Mouse (Mus musculus) forebrain, embryonic 16.5 days (tissue): ENCODE data around the gene Mansc4. TPM values are rescaled to one million over a fixed set of nuclear protein-coding genes. Genes with fewer than 3 reads are reported as not detected.

Source experiments
- ATAC-seq: fragments of 200-750 bp; cut with Nextera tagmentation; 2 replicates; pipeline ENCODE4 v1.8.0; 2017; ENCODE audit warnings: mild to moderate bottlenecking, moderate library complexity
- H3K27ac ChIP-seq: fragments of 300-500 bp; sonication (generic); 2 replicates; pipeline ENCODE4 v1.5.1; 2014; ENCODE audit warnings: low read length, control low read depth
- H3K27me3 ChIP-seq: fragments of 300-500 bp; sonication (generic); replicated peaks from 2 replicates; pipeline ENCODE4 v1.6.1; 2014; ENCODE audit warnings: low read length; ENCODE audit not compliant: control insufficient read depth, insufficient read depth
- H3K36me3 ChIP-seq: fragments of 300-500 bp; sonication (generic); 2 replicates; pipeline ENCODE4 v1.6.1; 2014; ENCODE audit not compliant: control insufficient read depth, insufficient read depth
- H3K4me1 ChIP-seq: fragments of 300-500 bp; sonication (generic); replicated peaks from 2 replicates; pipeline ENCODE4 v1.6.1; 2014; ENCODE audit warnings: low read length; ENCODE audit not compliant: control insufficient read depth, insufficient read depth
- H3K4me2 ChIP-seq: fragments of 300-500 bp; sonication (generic); 2 replicates; pipeline ENCODE4 v1.6.1; 2014; ENCODE audit warnings: mild to moderate bottlenecking, low read length, control low read depth
- H3K4me3 ChIP-seq: fragments of 300-500 bp; sonication (generic); replicated peaks from 2 replicates; pipeline ENCODE4 v1.5.1; 2014; ENCODE audit warnings: mild to moderate bottlenecking, low read length, control low read depth
- H3K9ac ChIP-seq: fragments of 300-500 bp; sonication (generic); replicated peaks from 2 replicates; pipeline ENCODE4 v1.6.1; 2014; ENCODE audit warnings: low read depth, low read length, control low read depth
- H3K9me3 ChIP-seq: fragments of 300-500 bp; sonication (generic); 2 replicates; pipeline ENCODE4 v1.6.1; 2016; ENCODE audit warnings: low read length; ENCODE audit not compliant: control insufficient read depth
- WGBS: fragments of 180-500 bp; shearing (Covaris S2); extraction: QIAGEN DNeasy Blood & Tissue Kit; methylation state at CpG from one replicate; pipeline ENCODE4 v1.1.7; 2014; 5-methylcytosine and 5-hydroxymethylcytosine counted together
- polyA plus RNA-seq: library from polyadenylated mRNA; unstranded; fragments of >200 nt; fragmentation: Nextera tagmentation; extraction: Ambion mirVana; gene quantifications from 2 replicates; pipeline ENCODE4 v1.2.1, GENCODE M21; 2015

Mansc4 gene
- polyA plus RNA-seq, 1 experiment from 2014 or later, result 1.1 TPM

DNA sequence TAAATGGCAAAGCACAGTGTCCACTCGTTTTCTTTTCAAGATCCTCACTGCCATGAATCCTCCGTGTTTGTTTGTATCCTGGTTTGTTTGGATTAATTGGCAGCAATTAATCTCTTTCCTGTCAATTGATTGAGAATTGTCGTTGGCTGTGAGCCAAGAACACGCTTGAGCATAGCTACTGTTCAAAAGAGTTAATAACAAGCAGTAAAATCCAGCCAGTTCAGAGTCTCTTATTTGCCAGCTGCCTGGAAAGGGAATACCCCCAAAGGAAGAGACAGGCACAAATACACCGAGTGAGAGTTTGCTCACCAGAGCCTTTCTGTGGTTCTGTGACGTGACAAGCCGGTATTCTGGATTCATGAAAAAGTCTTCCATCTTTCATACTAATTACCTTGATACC lies 24.8 kb downstream of the Mansc4 start:
- Histone ChIP-seq H3K27ac (peak overlapping the region; percentile 20; the same call in 1 of the 2 replicates), H3K27me3 (no peaks in the 10 kb centered on the region), H3K9me3 (no peaks in the 10 kb centered on the region), H3K9ac (no peak overlapping the region), H3K4me2 (no peak overlapping the region), H3K4me3 (no peak overlapping the region), H3K4me1 (peaks cover 11% of the 10 kb centered on the region), H3K36me3 (peaks cover 7% of the 10 kb centered on the region)
- 20% methylated on average over 7 of the region's 7 CpGs for WGBS
- peak; percentile 77 for ATAC-seq

DNA sequence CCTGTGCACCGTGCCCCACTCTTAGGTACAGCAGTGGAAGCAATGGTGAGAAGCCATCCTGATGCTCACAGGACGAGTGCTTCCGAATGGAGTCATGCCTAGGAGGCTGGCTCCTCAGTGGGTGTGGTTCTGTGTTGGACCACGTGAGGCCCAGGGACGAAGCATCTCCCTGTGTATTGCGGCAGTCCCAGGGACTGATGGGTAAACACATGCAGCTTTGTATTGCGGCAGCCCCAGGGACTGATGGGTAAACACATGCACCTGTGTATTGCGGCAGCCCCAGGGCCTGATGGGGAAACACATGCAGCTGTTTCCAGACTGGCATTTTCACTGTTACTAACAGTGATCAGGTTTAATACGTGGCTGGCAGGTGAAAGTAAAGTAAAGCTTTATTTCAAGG lies 25.2 kb downstream of the Mansc4 start:
- Histone ChIP-seq H3K36me3 (peaks cover 5% of the 10 kb centered on the region; the same call in 1 of the 2 replicates), H3K27me3 (no peaks in the 10 kb centered on the region), H3K27ac (peak overlapping the region; percentile 20; the same call in 1 of the 2 replicates), H3K4me3 (no peak overlapping the region), H3K9ac (no peak overlapping the region), H3K4me2 (no peak overlapping the region), H3K9me3 (no peaks in the 10 kb centered on the region), H3K4me1 (peaks cover 11% of the 10 kb centered on the region)
- ATAC-seq, result peak; percentile 90
- WGBS, result 42% methylated on average over 9 of the region's 9 CpGs

- H3K36me3 ChIP-seq, result peaks cover 5% of the 10 kb centered on the region; the same call in 1 of the 2 replicates
- no peaks in the 10 kb centered on the region for H3K27me3 ChIP-seq
- H3K4me2 ChIP-seq, result no peak overlapping the region
- H3K9me3 ChIP-seq, result no peaks in the 10 kb centered on the region
- ATAC-seq, result no peak
- 79% methylated on average over 7 of the region's 7 CpGs for WGBS
- H3K4me1 ChIP-seq, result peaks cover 20% of the 10 kb centered on the region
- no peak overlapping the region for H3K27ac ChIP-seq
- no peak overlapping the region for H3K4me3 ChIP-seq
- H3K9ac ChIP-seq, result no peak overlapping the region
Measured at GRCm38 (mm10) chr6:147059326-147059725, 27.5 kb downstream of the Mansc4 start.

- ATAC-seq, result no peak
- H3K9me3 ChIP-seq, result no peaks in the 10 kb centered on the region
- peaks cover 10% of the 10 kb centered on the region; the same call in 1 of the 2 replicates for H3K4me1 ChIP-seq
- no peak overlapping the region for H3K4me3 ChIP-seq
- no peaks in the 10 kb centered on the region for H3K27me3 ChIP-seq
- WGBS, result 86% methylated on average over 10 of the region's 10 CpGs
- H3K4me2 ChIP-seq, result no peak overlapping the region
- H3K9ac ChIP-seq, result no peak overlapping the region
- H3K27ac ChIP-seq, result no peak overlapping the region
- H3K36me3 ChIP-seq, result peaks cover 7% of the 10 kb centered on the region
Measured at GRCm38 (mm10) chr6:147055374-147055977, 31.4 kb downstream of the Mansc4 start.

DNA sequence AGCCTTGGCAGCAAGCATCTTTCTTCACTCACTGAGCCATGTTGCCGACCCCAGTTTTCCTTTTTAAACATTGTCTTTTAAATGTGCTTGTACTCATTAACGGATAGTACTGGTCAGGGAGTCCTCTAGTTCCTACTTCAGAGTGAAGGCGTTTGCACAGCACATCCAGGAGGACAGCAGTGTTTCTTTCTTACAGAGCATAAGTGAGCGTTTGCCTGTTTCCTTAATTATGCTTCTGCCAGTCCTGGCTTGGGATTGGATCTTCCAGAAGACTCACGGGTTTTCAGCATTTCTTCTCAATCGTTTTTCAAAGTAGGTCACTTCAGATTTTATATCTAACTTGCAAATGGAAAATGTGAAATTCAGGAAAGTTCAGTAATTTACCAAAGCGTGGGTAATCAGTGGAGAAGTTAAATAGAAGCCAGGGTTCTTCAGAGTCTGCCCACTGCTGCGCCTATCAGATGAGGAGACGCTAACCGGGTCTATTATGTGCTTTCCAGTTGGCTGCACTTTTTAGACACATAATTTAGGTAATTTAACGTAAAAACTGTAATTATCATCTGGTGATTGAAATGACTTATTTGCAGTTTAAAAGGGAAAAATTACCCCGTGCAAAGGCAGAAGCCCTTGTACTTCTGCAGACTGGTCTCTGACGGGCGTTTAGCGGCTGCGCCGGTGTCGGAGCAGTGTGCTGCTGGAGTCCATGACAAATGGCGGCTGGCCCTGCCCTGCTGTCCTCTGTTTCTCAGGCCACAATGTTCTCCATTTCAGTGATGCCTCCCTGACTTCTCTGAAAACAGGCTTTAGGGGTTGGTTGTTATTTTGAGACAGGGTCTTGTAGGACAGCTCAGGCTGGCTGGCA lies 32.8 kb downstream of the Mansc4 start:
- Histone ChIP-seq H3K27me3 (no peaks in the 10 kb centered on the region), H3K36me3 (peaks cover 11% of the 10 kb centered on the region), H3K4me3 (no peak overlapping the region), H3K4me2 (no peak overlapping the region), H3K9me3 (no peaks in the 10 kb centered on the region), H3K4me1 (peaks cover 10% of the 10 kb centered on the region; the same call in 1 of the 2 replicates), H3K27ac (no peak overlapping the region), H3K9ac (no peak overlapping the region)
- ATAC-seq, result peak; percentile 93
- 56% methylated on average over 19 of the region's 19 CpGs for WGBS

GRCm38 (mm10) chr6:147052440-147052839 lies 34.4 kb downstream of the Mansc4 start:
- Histone ChIP-seq H3K36me3 (peaks cover 16% of the 10 kb centered on the region), H3K9ac (no peak overlapping the region), H3K4me1 (peaks cover 10% of the 10 kb centered on the region; the same call in 1 of the 2 replicates), H3K4me3 (no peak overlapping the region), H3K4me2 (no peak overlapping the region), H3K27ac (no peak overlapping the region), H3K9me3 (no peaks in the 10 kb centered on the region), H3K27me3 (no peaks in the 10 kb centered on the region)
- no peak for ATAC-seq
- 92% methylated on average over 9 of the region's 9 CpGs for WGBS

DNA sequence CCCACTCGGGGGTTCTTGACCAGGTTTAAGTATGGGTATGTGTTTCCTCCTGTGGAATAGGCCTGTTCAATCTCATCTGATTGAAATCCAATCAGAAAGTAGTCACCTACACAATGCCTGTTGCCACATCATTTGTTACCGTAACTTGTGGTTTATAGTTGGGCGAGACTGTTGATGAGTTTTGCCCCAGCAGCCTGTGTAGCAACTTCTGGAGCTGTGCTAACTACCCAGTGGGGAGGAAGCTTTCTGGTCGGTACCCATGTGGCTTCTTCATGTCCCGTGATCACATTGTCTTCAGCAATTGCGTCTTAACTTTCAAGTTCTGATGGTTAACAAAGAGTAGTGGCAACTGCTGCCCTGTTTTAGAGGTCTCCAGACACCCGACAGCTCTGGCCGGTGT lies 35.2 kb downstream of the Mansc4 start:
- H3K27ac ChIP-seq, result no peak overlapping the region
- H3K4me3 ChIP-seq, result no peak overlapping the region
- no peaks in the 10 kb centered on the region for H3K9me3 ChIP-seq
- no peak overlapping the region for H3K4me2 ChIP-seq
- H3K36me3 ChIP-seq, result peaks cover 17% of the 10 kb centered on the region
- peaks cover 10% of the 10 kb centered on the region; the same call in 1 of the 2 replicates for H3K4me1 ChIP-seq
- 96% methylated on average over 8 of the region's 8 CpGs for WGBS
- ATAC-seq, result no peak
- H3K27me3 ChIP-seq, result no peaks in the 10 kb centered on the region
- H3K9ac ChIP-seq, result no peak overlapping the region

- peaks cover 1% of the 10 kb centered on the region for H3K4me1 ChIP-seq
- 96% methylated on average over 13 of the region's 13 CpGs for WGBS
- no peak overlapping the region for H3K4me3 ChIP-seq
- no peak for ATAC-seq
- peaks cover 19% of the 10 kb centered on the region for H3K36me3 ChIP-seq
- H3K27me3 ChIP-seq, result no peaks in the 10 kb centered on the region
- no peak overlapping the region for H3K4me2 ChIP-seq
- no peaks in the 10 kb centered on the region for H3K9me3 ChIP-seq
- H3K9ac ChIP-seq, result no peak overlapping the region
- H3K27ac ChIP-seq, result no peak overlapping the region
Measured at GRCm38 (mm10) chr6:147049239-147049805, 37.5 kb downstream of the Mansc4 start.

GRCm38 (mm10) chr6:147043633-147044032 lies 43.2 kb downstream of the Mansc4 start:
- Histone ChIP-seq H3K4me1 (peaks cover 11% of the 10 kb centered on the region), H3K9ac (peak overlapping the region; percentile 94), H3K36me3 (peaks cover 7% of the 10 kb centered on the region; the same call in 1 of the 2 replicates), H3K27me3 (no peaks in the 10 kb centered on the region), H3K4me3 (peak overlapping the region; percentile 77), H3K9me3 (no peaks in the 10 kb centered on the region), H3K4me2 (peak overlapping the region; percentile 66), H3K27ac (no peak overlapping the region)
- 50% methylated on average over 7 of the region's 7 CpGs for WGBS
- no peak for ATAC-seq
